Mouse (Mus musculus) ES-Bruce4 (cell line): Measurements from ENCODE around the gene Hddc3. TPM values are rescaled to one million over a fixed set of nuclear protein-coding genes. Genes with fewer than 3 reads are reported as not detected.
A peak's percentile ranks its signal among the peaks of the same experiment; 100 is the strongest.

Experiments
- H3K27ac ChIP-seq: 2 replicates; pipeline ENCODE4 v1.5.1; 2012; ENCODE audit warnings: low read length, inconsistent platforms; ENCODE audit not compliant: insufficient read depth
- H3K27me3 ChIP-seq: 2 replicates; pipeline ENCODE4 v1.6.1; 2012; ENCODE audit warnings: mild to moderate bottlenecking, low read length, inconsistent platforms; ENCODE audit not compliant: control insufficient read depth, poor library complexity, insufficient read depth, severe bottlenecking
- H3K36me3 ChIP-seq: 2 replicates; pipeline ENCODE4 v1.6.1; 2012; ENCODE audit warnings: inconsistent platforms, mild to moderate bottlenecking, low read length, moderate library complexity; ENCODE audit not compliant: control insufficient read depth, poor library complexity, insufficient read depth, severe bottlenecking
- H3K4me1 ChIP-seq: one replicate; pipeline ENCODE4 v1.8.1; 2011; ENCODE audit warnings: low read length; ENCODE audit not compliant: control insufficient read depth, insufficient read depth
- H3K4me3 ChIP-seq: 2 replicates; pipeline ENCODE4 v1.5.1; 2011; ENCODE audit warnings: low read depth, mild to moderate bottlenecking, low read length
- H3K9ac ChIP-seq: 2 replicates; pipeline ENCODE4 v1.6.1; 2012; ENCODE audit warnings: low read depth, mild to moderate bottlenecking, inconsistent platforms; ENCODE audit not compliant: poor library complexity, severe bottlenecking
- H3K9me3 ChIP-seq: replicated peaks from 2 replicates; pipeline ENCODE4 v1.6.1; 2012; ENCODE audit warnings: mild to moderate bottlenecking, low read length, inconsistent platforms; ENCODE audit not compliant: control insufficient read depth, poor library complexity, insufficient read depth, severe bottlenecking
- CTCF ChIP-seq: IDR thresholded peaks from one replicate; pipeline ENCODE4 v1.8.1; 2011; ENCODE audit warnings: low read depth, low read length
- EP300 ChIP-seq: IDR thresholded peaks from 2 replicates; pipeline ENCODE4 v1.6.1; 2011; ENCODE audit warnings: low read depth, low read length; ENCODE audit not compliant: insufficient read depth
- POLR2A ChIP-seq: IDR thresholded peaks from one replicate; pipeline ENCODE4 v1.8.1; 2011; ENCODE audit warnings: low read length; ENCODE audit not compliant: insufficient read depth
- polyA plus RNA-seq: library from polyadenylated mRNA; stranded (reverse); fragments of >200 nt; gene quantifications from 2 replicates; pipeline ENCODE4 v1.2.4, GENCODE M21; 2011; ENCODE audit warnings: low read depth; ENCODE audit not compliant: missing spikeins, insufficient read depth, insufficient read length

Hddc3 gene
- polyA plus RNA-seq, 1 experiment, result 9.7 TPM

DNA sequence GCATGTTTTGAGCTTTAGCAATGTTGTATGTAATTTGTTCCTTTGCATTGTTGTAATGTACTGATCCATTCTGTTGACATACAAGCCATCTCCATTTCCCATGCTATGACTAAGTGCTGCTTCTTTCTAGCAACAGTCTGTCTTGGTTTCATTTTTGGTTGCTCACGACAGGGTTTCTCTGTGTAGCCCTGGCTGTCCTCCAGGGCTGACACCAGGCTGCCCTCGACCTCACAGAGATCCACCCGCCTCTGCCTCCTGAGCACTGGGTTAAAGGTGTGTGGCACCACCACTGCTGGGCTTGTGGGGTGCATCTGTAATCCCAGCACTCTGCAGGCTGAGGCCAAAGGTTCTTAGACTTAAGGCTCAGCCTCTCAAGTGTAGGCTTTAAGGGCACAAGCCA, 43.3 kb upstream of the Hddc3 start:
- no peaks in the 10 kb centered on the region for H3K9me3 ChIP-seq
- no peak overlapping the region for H3K9ac ChIP-seq
- TF ChIP-seq POLR2A, result no peak
- no peak for TF ChIP-seq EP300
- TF ChIP-seq CTCF, result no peak
- H3K27me3 ChIP-seq, result no peaks in the 10 kb centered on the region
- no peak overlapping the region for H3K4me3 ChIP-seq
- no peak overlapping the region for H3K27ac ChIP-seq
- H3K4me1 ChIP-seq, result no peaks in the 10 kb centered on the region
- H3K36me3 ChIP-seq, result peaks cover 55% of the 10 kb centered on the region

DNA sequence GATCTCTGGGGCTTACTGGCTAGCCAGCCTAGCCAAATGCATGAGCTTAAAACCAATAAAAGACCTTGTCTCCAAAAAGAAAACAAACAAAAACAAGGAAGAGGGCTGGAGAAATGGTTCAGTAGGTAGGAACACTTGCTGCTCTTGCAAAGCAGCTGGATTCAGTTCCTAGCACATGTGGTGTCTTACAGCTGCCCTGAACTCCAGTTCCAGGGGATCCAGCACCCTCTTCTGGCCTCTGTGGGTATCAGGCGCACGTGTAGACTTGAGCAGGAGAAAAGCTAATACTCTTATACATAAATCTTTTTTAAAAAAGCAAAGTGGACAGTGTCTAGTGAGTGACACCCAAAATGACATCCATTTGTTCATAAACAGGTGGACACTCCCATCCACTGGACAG, 41.4 kb upstream of the Hddc3 start:
- Histone ChIP-seq H3K4me3 (no peak overlapping the region), H3K9me3 (no peaks in the 10 kb centered on the region), H3K9ac (no peak overlapping the region), H3K27me3 (no peaks in the 10 kb centered on the region), H3K4me1 (no peaks in the 10 kb centered on the region), H3K36me3 (peaks cover 70% of the 10 kb centered on the region), H3K27ac (no peak overlapping the region)
- TF ChIP-seq CTCF (peak; percentile 51), EP300 (no peak), POLR2A (no peak)

DNA sequence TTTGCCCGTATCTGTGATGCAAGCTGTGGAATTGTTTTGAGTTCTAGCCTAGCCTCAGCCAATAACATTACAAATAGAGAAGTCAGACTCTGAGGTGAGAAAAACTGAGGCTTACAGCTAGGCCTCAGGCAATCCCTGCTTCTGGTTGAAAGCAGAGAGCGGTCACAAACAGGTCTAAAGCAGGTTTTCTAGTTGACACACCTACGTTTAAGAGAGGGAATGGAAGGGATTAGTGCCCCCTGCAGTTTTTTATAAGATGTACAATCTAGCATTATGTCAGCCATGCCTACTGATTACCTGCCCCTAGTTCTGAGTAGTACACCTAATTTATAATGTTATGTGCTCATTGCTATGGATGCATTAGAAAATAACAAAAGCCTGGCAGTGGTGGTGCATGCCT, 35.1 kb upstream of the Hddc3 start:
- Histone ChIP-seq H3K36me3 (peaks cover 97% of the 10 kb centered on the region), H3K9ac (no peak overlapping the region), H3K4me1 (no peaks in the 10 kb centered on the region), H3K27me3 (no peaks in the 10 kb centered on the region), H3K4me3 (no peak overlapping the region), H3K27ac (no peak overlapping the region; the same call in 1 of the 2 replicates), H3K9me3 (no peaks in the 10 kb centered on the region)
- TF ChIP-seq POLR2A (no peak), CTCF (no peak), EP300 (no peak)

DNA sequence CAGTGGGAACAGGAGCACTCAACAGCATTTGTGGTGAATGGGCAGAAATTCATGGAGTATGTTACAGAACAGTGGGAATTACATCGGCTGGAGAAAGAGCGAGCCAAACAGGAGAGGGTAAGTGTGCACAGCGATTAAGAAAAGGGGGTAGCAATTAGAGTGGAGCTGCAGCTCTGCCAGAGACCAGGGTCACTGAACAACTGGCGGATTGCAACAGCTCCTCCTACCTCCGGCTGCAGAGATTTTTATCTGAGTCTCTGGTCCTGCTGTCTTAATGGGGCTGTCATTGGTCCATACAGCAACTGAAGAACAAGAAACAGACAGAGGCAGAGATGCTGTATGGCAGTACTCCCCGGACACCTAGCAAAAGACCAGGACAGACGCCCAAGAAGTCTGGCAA, 32.1 kb upstream of the Hddc3 start:
- no peaks in the 10 kb centered on the region for H3K27me3 ChIP-seq
- no peak overlapping the region for H3K27ac ChIP-seq
- no peak overlapping the region for H3K4me3 ChIP-seq
- no peaks in the 10 kb centered on the region for H3K4me1 ChIP-seq
- H3K36me3 ChIP-seq, result peaks cover 94% of the 10 kb centered on the region
- TF ChIP-seq EP300 (no peak), POLR2A (no peak), CTCF (no peak)
- no peak overlapping the region for H3K9ac ChIP-seq
- H3K9me3 ChIP-seq, result no peaks in the 10 kb centered on the region

DNA sequence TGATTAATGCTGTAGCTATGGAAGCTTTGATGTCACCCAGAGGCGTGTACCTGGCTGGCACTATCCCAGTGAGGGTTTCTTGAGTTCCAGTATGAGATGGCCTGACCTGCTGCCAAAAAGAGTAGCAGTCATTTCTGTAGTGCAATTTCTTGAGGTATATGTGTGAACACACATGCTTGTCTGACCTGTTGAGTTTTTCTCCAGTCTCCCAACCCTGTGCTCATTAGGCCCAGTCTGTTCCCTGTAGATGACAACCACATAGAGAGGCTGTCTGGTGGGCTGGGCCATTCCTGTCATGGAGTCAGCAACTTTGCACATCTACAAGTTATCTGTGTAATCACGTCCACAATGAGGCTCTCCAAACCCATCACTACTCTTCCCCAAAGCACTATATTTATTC, 27.2 kb upstream of the Hddc3 start:
- Histone ChIP-seq H3K4me3 (no peak overlapping the region), H3K27ac (no peak overlapping the region), H3K27me3 (no peaks in the 10 kb centered on the region), H3K36me3 (peaks cover 57% of the 10 kb centered on the region), H3K9me3 (no peaks in the 10 kb centered on the region), H3K9ac (no peak overlapping the region), H3K4me1 (no peaks in the 10 kb centered on the region)
- TF ChIP-seq CTCF (no peak), EP300 (no peak)

DNA sequence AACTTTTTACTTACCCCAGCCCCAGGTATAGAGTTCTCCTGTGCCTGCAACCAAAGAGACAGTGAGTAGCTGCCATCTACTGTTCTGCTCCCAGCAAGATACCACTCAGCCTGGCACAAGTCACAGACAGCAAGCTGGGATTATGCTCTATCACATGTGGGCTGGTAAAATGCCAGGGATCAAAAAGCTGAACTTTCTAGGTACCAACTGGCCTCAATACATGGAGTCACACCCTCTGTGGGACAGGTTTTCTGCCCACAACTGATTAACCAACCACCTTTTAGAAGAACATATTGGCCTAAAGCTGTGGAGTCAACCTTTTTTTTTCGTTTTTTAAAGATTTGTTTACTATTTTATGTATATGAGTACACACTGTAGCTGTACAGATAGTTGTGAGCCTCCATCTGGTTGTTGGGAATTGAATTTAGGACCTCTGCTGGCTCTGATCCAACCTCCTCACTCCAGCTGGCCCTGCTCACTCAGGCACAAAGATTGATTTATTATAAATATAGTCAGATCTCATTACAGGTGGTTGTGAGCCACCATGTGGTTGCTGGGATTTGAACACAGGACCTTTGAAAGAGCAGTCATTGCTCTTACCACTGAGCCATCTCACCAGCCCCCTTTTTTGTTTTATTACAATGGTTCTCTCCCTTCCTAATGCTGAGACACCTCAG, 25.3 kb upstream of the Hddc3 start:
- Histone ChIP-seq H3K27ac (no peak overlapping the region), H3K4me1 (no peaks in the 10 kb centered on the region), H3K4me3 (no peak overlapping the region), H3K36me3 (peaks cover 39% of the 10 kb centered on the region), H3K27me3 (no peaks in the 10 kb centered on the region), H3K9ac (no peak overlapping the region), H3K9me3 (no peaks in the 10 kb centered on the region)
- TF ChIP-seq CTCF (no peak), EP300 (no peak), POLR2A (no peak)
